Comparison of ENCODE assay signal across 8 mouse cellular contexts in the genomic region with DNA sequence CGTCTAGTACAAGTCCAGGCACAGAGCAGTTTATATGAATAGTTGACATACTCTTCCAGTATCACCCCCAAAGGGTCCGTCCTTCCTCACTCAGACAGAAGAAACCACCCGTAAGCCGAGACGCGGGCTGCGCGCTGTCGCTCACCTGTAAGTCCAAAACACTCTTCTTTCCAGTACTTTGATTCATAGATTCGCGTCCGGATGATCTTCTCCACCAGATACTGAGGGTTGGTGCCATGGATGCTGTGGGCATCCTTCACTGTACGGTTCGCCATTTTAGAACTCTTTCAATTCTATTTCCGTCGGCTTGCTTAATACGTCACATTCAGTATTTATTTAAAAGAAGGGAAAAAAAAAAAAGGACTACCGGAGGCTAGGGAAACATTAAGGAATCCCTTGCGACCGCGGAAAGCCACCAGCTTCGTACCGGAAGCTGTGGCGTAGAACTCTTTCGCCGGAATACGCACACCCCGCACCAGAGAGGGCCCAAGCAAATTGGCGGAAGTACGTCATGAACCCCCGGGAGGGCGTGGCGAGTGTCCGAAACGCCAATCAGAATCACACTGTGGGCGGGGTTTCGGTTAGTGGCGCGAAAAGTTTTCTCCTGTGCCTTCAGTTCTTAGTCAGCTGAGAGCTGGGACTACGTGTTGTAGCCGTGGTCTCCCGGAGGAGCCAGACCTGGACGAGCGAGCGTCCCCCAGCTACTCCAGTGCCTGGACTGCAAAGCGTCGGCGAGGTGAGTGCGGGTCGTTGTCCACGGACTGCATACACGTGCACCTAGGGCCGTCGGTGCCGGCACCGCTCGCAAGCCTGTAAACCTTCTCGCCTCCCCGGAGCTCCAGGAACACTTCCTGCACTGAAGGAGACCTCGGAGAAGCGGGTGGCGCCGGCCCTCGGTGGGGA. TPM values are rescaled to one million over a fixed set of nuclear protein-coding genes. Genes with fewer than 3 reads are reported as not detected.
DNase-seq lines count a peak whose midpoint lies in the region; ATAC-seq and TF ChIP-seq lines count a peak whose summit lies in the region.

A gene (minus strand): TSS at position 497 of the 903 bp plus-strand sequence.
A gene (plus strand): TSS at position 584 of the 903 bp plus-strand sequence.

- H3K27me3 ChIP-seq in E14TG2a.4 (ENCODE audit: insufficient read depth, low read length): no peaks in the 10 kb centered on the region
- H3K27me3 ChIP-seq in forebrain, embryonic 12.5 days: no peaks in the 10 kb centered on the region
- no peaks in the 10 kb centered on the region for H3K27me3 ChIP-seq in heart, postnatal 0 days (ENCODE audit: control insufficient read depth, insufficient read depth, low read length)
- H3K27me3 ChIP-seq in liver, embryonic 16.5 days (ENCODE audit: control insufficient read depth, insufficient read depth, low read depth, low read length): no peaks in the 10 kb centered on the region
- no peaks in the 10 kb centered on the region for H3K27me3 ChIP-seq in neural tube, embryonic 13.5 days
- no peaks in the 10 kb centered on the region for H3K27me3 ChIP-seq in testis, adult 2 months (ENCODE audit: control insufficient read depth, insufficient read depth, low read length)

- peak; percentile 64; the same call in 1 of the 2 replicates for TF ChIP-seq POLR2A in testis, adult 2 months (IDR thresholded peaks at IDR 0.05; ENCODE audit: control insufficient read depth, low read depth, low read length)

- H3K9ac ChIP-seq in forebrain, embryonic 12.5 days: peak within 1 kb of the TSS; percentile 77
- H3K9ac ChIP-seq in heart, postnatal 0 days (replicated peaks; ENCODE audit: low read depth, low read length): peak within 1 kb of the TSS; percentile 78
- H3K9ac ChIP-seq in liver, embryonic 16.5 days (ENCODE audit: low read depth, low read length): peak within 1 kb of the TSS; percentile 87
- peak within 1 kb of the TSS; percentile 79 for H3K9ac ChIP-seq in neural tube, embryonic 13.5 days

- TF ChIP-seq EP300 in heart, postnatal 0 days (IDR thresholded peaks at IDR 0.05; ENCODE audit: low read depth): no peak

- under 1% methylated on average over 64 of the region's 64 CpGs for WGBS in forebrain, embryonic 12.5 days
- under 1% methylated on average over 64 of the region's 64 CpGs for WGBS in heart, postnatal 0 days
- whole genome bisulfite sequencing in liver, embryonic 16.5 days (ENCODE audit: insufficient replicate concordance): under 1% methylated on average over 64 of the region's 64 CpGs
- WGBS in neural tube, embryonic 13.5 days: under 1% methylated on average over 64 of the region's 64 CpGs

- no peak for TF ChIP-seq CTCF in E14TG2a.4 (conservative IDR thresholded peaks at IDR 0.05; ENCODE audit: low read length)
- no peak for TF ChIP-seq CTCF in heart, postnatal 0 days (IDR thresholded peaks at IDR 0.05; ENCODE audit: low read depth)
- no peak for TF ChIP-seq CTCF in testis, adult 2 months (IDR thresholded peaks at IDR 0.05; ENCODE audit: control insufficient read depth, insufficient read depth, insufficient replicate concordance, low read depth, low read length)

- H3K9me3 ChIP-seq in E14TG2a.4 (ENCODE audit: low read length): no peaks in the 10 kb centered on the region
- no peaks in the 10 kb centered on the region for H3K9me3 ChIP-seq in forebrain, embryonic 12.5 days
- no peaks in the 10 kb centered on the region for H3K9me3 ChIP-seq in heart, postnatal 0 days (replicated peaks; ENCODE audit: control insufficient read depth, low read length)
- no peaks in the 10 kb centered on the region for H3K9me3 ChIP-seq in liver, embryonic 16.5 days (replicated peaks; ENCODE audit: control insufficient read depth, low read length)
- H3K9me3 ChIP-seq in neural tube, embryonic 13.5 days: no peaks in the 10 kb centered on the region

- peak; percentile 99 for ATAC-seq in forebrain, embryonic 12.5 days (ENCODE audit: low FRiP score)
- peak; percentile 98 for ATAC-seq in heart, postnatal 0 days (ENCODE audit: insufficient read depth, low read depth)
- ATAC-seq in liver, embryonic 16.5 days (ENCODE audit: low read depth): peak; percentile 98
- peak; percentile 99 for ATAC-seq in neural tube, embryonic 13.5 days (ENCODE audit: low read depth)

- H3K4me2 ChIP-seq in forebrain, embryonic 12.5 days: peak within 1 kb of the TSS; percentile 82
- H3K4me2 ChIP-seq in heart, postnatal 0 days (ENCODE audit: low read depth, low read length): peak within 1 kb of the TSS; percentile 93
- H3K4me2 ChIP-seq in liver, embryonic 16.5 days (ENCODE audit: low read depth, low read length): peak within 1 kb of the TSS; percentile 76
- peak within 1 kb of the TSS; percentile 95 for H3K4me2 ChIP-seq in neural tube, embryonic 13.5 days

- H3K27ac ChIP-seq in forebrain, embryonic 12.5 days: peak within 1 kb of the TSS; percentile 73
- peak within 1 kb of the TSS; percentile 78 for H3K27ac ChIP-seq in heart, postnatal 0 days (ENCODE audit: low read depth)
- H3K27ac ChIP-seq in liver, embryonic 16.5 days (ENCODE audit: low read length): peak within 1 kb of the TSS; percentile 84
- H3K27ac ChIP-seq in neural tube, embryonic 13.5 days (replicated peaks): peak within 1 kb of the TSS; percentile 78
- H3K27ac ChIP-seq in testis, adult 2 months (ENCODE audit: control insufficient read depth, insufficient read depth, low read depth, low read length): peak within 1 kb of the TSS; percentile 69

- peaks cover 41% of the 10 kb centered on the region for H3K4me1 ChIP-seq in E14TG2a.4 (replicated peaks; ENCODE audit: low read depth, low read length)
- H3K4me1 ChIP-seq in forebrain, embryonic 12.5 days: peaks cover 25% of the 10 kb centered on the region
- peaks cover 13% of the 10 kb centered on the region; the same call in 1 of the 2 replicates for H3K4me1 ChIP-seq in heart, postnatal 0 days (ENCODE audit: control insufficient read depth, insufficient read depth)
- peaks cover 17% of the 10 kb centered on the region for H3K4me1 ChIP-seq in liver, embryonic 16.5 days (ENCODE audit: control insufficient read depth, low read depth, low read length)
- H3K4me1 ChIP-seq in neural tube, embryonic 13.5 days (replicated peaks): peaks cover 30% of the 10 kb centered on the region
- peaks cover 2% of the 10 kb centered on the region; the same call in 1 of the 2 replicates for H3K4me1 ChIP-seq in testis, adult 2 months (ENCODE audit: control insufficient read depth, insufficient read depth, low read length)

- H3K36me3 ChIP-seq in E14TG2a.4 (ENCODE audit: insufficient read depth, low read length): peaks cover 53% of the 10 kb centered on the region
- peaks cover 26% of the 10 kb centered on the region for H3K36me3 ChIP-seq in forebrain, embryonic 12.5 days (replicated peaks)
- H3K36me3 ChIP-seq in heart, postnatal 0 days (replicated peaks; ENCODE audit: control insufficient read depth, insufficient read depth, low read length): peaks cover 14% of the 10 kb centered on the region
- peaks cover 10% of the 10 kb centered on the region for H3K36me3 ChIP-seq in liver, embryonic 16.5 days (ENCODE audit: control insufficient read depth, insufficient read depth)
- peaks cover 21% of the 10 kb centered on the region for H3K36me3 ChIP-seq in neural tube, embryonic 13.5 days
- no peaks in the 10 kb centered on the region; the same call in 1 of the 2 replicates for H3K36me3 ChIP-seq in testis, adult 2 months (ENCODE audit: control insufficient read depth, insufficient read depth, low read length)

- DNase-seq in c-Kit-positive CD71-positive TER-119-positive erythroid progenitor cells, embryonic 14.5 days (ENCODE audit: low spot score): peak; percentile 100
- DNase-seq in heart, postnatal 0 days (ENCODE audit: low spot score): peak; percentile 96
- DNase-seq in kidney, postnatal 4 days: peak; percentile 99

- peak within 1 kb of the TSS; percentile 97 for H3K4me3 ChIP-seq in E14TG2a.4 (replicated peaks; ENCODE audit: low read length)
- H3K4me3 ChIP-seq in forebrain, embryonic 12.5 days (replicated peaks): peak within 1 kb of the TSS; percentile 76
- peak within 1 kb of the TSS; percentile 95 for H3K4me3 ChIP-seq in heart, postnatal 0 days (ENCODE audit: low read depth, low read length)
- H3K4me3 ChIP-seq in liver, embryonic 16.5 days (ENCODE audit: low read depth, low read length): peak within 1 kb of the TSS; percentile 93
- peak within 1 kb of the TSS; percentile 85 for H3K4me3 ChIP-seq in neural tube, embryonic 13.5 days
- peak within 1 kb of the TSS; percentile 98 for H3K4me3 ChIP-seq in testis, adult 2 months (ENCODE audit: control insufficient read depth, low read depth, low read length)

RNA-seq across cellular contexts. Expression of the first gene that starts in this region (rescaled TPM):
- polyA plus RNA-seq in forebrain, embryonic 12.5 days (2016; fragmentation: Nextera tagmentation; extraction: Ambion mirVana): 107 and 112 TPM in 2 replicates
- total RNA-seq in heart, postnatal 0 days (2014; rRNA removed; ENCODE audit: low replicate concordance): 15.8 and 18.3 TPM in 2 replicates
- polyA plus RNA-seq in heart, postnatal 0 days (2015; fragmentation: Nextera tagmentation; extraction: Ambion mirVana): 39.5 and 41.2 TPM in 2 replicates
- 30.6 and 36.8 TPM in 2 replicates for polyA plus RNA-seq in liver, embryonic 16.5 days (2015; fragmentation: Nextera tagmentation; extraction: Ambion mirVana)
- polyA plus RNA-seq in neural tube, embryonic 13.5 days (2015; fragmentation: Nextera tagmentation; extraction: Ambion mirVana): 87.6 and 94.6 TPM in 2 replicates
- polyA plus RNA-seq in testis, adult 2 months (2012; rRNA removed): 11.7 and 14.1 TPM in 2 replicates

RNA-seq across cellular contexts. Expression of the second gene that starts in this region (rescaled TPM):
- 11.4 and 13.0 TPM in 2 replicates for polyA plus RNA-seq in forebrain, embryonic 12.5 days (2016; fragmentation: Nextera tagmentation; extraction: Ambion mirVana)
- 1.4 and 2.0 TPM in 2 replicates for total RNA-seq in heart, postnatal 0 days (2014; rRNA removed; ENCODE audit: low replicate concordance)
- polyA plus RNA-seq in heart, postnatal 0 days (2015; fragmentation: Nextera tagmentation; extraction: Ambion mirVana): 1.3 and 1.7 TPM in 2 replicates
- 17.3 and 19.1 TPM in 2 replicates for polyA plus RNA-seq in liver, embryonic 16.5 days (2015; fragmentation: Nextera tagmentation; extraction: Ambion mirVana)
- 1.4 and 1.9 TPM in 2 replicates for polyA plus RNA-seq in neural tube, embryonic 13.5 days (2015; fragmentation: Nextera tagmentation; extraction: Ambion mirVana)
- 3.4 and 4.1 TPM in 2 replicates for polyA plus RNA-seq in testis, adult 2 months (2012; rRNA removed)

Comparison
In these comparisons a context has a peak if more than half of its experiments do, and no peak if none do; other contexts are left out.
1. Peak in every context shown above with its lines: DNase-seq, ATAC-seq, H3K4me3 ChIP-seq and H3K27ac ChIP-seq.